Mouse (Mus musculus): Measurements from ENCODE around the gene Zmpste24. TPM values are rescaled to one million over a fixed set of nuclear protein-coding genes. Genes with fewer than 3 reads are reported as not detected.

The Zmpste24 gene
- polyA plus RNA-seq, 1 experiment from 2014 or later = 23.4 TPM

DNA sequence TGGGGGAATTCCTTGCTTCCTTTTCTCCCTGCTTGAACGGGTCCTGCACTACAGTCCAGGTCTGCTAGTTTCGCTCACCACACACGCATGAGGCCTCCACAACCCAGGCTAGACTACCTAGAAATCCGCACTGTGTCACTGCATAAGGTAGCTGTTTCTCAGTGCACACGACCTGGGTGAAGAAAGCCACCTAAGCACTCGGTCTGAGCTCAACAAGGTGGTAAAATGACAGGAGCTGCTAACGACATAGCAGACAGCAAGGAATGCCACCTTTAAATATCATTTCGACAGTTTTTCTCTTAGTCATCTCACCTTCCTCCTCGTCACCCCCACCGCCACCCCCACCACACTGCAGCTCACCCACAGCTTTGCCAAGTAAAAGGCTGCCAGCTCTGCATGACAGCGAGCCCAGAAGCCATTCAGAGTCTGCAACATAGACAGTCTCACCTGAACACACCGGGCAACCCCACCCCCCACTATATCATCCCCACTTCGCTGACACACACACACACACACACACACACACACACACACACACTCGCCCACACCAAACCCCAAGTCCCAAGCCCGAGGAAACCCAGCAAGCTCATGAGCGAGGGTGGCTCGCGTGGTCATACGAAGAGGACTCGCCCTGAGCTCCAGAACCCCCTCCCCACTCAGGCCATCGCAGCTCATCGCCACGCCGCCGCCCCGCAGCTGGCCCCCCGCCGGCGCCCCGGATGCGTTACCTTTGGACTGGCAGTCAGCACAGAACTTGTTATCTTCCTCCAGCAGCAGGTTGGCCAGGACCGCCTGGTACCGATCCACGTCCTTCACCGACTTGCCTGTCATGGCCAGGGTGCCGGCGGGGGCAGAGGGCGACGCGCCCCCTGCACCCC lies 81.8 kb downstream of the Zmpste24 start:
- Histone ChIP-seq H3K36me3 (no peaks in the 10 kb centered on the region), H3K27ac (peak overlapping the region; percentile 94), H3K4me3 (replicated peaks) (peak overlapping the region; percentile 100), H3K27me3 (no peaks in the 10 kb centered on the region), H3K4me1 (replicated peaks) (peaks cover 63% of the 10 kb centered on the region), H3K9ac (peak overlapping the region; percentile 99), H3K4me2 (peak overlapping the region; percentile 78), H3K9me3 (replicated peaks) (no peaks in the 10 kb centered on the region)
- under 1% methylated on average over 39 of the region's 40 CpGs for WGBS (ENCODE audit: insufficient replicate concordance)
- peak; percentile 49 for ATAC-seq (ENCODE audit: low read depth)
- DNase-seq = peak; percentile 59

DNA sequence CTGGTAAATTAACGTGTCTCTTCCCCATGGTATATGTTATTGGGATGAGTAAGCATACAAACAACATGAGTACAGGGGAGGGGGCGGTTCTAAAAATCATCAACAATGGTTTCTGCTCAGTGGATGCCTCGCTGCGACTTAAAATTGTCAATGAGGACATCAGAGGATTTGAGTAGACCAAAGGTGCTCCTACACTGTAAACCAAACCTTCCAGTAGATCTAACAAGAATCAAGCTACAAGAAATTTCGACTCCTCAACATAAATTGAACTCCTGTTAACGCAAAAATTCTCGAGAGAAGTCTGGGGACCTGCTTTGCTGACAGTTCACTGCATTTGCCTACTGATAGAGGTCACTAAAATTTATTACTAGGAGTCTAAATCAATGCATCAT lies 82.8 kb downstream of the Zmpste24 start:
- Histone ChIP-seq H3K4me1 (replicated peaks) (peaks cover 64% of the 10 kb centered on the region), H3K4me3 (replicated peaks) (peak overlapping the region; percentile 100), H3K27ac (peak overlapping the region; percentile 94), H3K36me3 (no peaks in the 10 kb centered on the region), H3K9ac (peak overlapping the region; percentile 99), H3K9me3 (replicated peaks) (no peaks in the 10 kb centered on the region), H3K27me3 (no peaks in the 10 kb centered on the region), H3K4me2 (peak overlapping the region; percentile 78)
- WGBS (ENCODE audit: insufficient replicate concordance) = 24% methylated on average over 7 of the region's 7 CpGs
- ATAC-seq (ENCODE audit: low read depth) = no peak
- DNase-seq = no peak

DNA sequence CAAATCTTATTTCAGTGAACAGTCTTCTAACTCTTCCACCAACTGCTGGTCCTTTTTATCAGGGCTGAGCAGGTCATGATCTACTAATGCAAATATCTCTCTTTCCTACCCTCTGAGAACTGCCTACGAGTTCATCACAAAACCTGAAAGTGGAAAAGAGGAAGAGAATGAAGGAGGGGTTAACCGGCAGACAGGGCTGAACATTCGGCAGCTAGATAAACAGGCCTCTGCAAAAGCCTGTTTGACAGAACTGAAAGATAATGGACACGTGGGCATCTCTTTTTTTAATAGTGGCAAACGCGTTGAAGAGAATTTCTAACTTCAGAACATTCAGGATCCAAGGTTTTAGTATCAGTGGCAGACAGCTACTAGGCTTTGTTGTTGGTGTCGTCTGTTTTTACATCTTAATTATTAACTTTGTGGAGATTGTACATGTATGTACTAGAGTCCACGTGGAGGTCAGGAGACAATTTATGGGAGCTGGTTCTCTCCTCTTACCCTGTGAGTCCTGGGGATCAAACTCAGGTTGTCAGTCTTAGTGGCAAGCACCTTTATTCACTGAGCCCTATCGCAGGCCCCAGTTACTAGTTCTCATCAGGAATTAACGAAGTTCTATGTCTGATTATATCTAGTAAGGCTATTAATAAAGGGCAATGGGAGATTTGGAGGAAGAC lies 83.3 kb downstream of the Zmpste24 start:
- H3K9ac ChIP-seq = peak overlapping the region; percentile 99
- peaks cover 70% of the 10 kb centered on the region for H3K4me1 ChIP-seq (replicated peaks)
- H3K27me3 ChIP-seq = no peaks in the 10 kb centered on the region
- WGBS (ENCODE audit: insufficient replicate concordance) = 6% methylated on average over 10 of the region's 10 CpGs
- H3K4me2 ChIP-seq = peak overlapping the region; percentile 78
- H3K36me3 ChIP-seq = no peaks in the 10 kb centered on the region
- peak overlapping the region; percentile 100 for H3K4me3 ChIP-seq (replicated peaks)
- peak overlapping the region; percentile 94 for H3K27ac ChIP-seq
- DNase-seq (peak; percentile 67), ATAC-seq (ENCODE audit: low read depth) (peak; percentile 70)
- no peaks in the 10 kb centered on the region for H3K9me3 ChIP-seq (replicated peaks)

DNA sequence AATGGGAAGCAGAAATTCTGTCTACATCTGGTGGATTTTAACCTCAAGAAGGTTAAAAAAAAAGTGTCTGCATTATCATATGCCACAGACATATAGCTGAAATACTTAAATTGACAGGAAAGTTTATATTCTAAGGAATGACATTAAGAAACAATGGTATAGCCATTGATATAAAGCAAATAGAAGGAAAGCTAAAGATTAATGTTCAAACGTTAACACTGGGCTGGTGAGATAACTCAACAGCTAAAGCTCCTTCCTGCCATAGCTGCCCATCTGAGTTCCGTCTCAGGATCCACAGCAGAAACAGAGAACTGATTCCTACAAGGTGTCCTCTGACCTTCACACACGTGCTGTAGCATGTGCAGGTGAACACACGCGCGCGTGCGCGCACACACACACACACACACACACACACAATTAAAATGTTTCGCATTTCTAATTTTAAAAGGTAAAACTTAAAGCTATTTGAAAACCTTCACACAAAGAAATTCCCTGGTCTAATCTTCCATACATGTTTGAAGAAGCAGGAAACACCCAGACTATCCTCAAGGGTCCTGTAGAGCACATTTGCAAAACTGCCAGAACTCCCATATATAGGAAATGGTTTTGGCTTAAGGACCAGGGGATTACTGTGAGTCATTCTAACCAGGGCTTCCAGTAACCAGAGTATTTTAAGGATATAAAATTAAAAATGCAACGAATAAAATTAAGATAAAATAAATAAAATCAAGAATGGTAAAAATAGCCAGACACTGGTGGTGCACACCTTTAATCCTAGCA lies 87.1 kb downstream of the Zmpste24 start:
- Histone ChIP-seq H3K9me3 (replicated peaks) (no peaks in the 10 kb centered on the region), H3K9ac (no peak overlapping the region), H3K27ac (peak overlapping the region; percentile 20; the same call in 1 of the 2 replicates), H3K27me3 (no peaks in the 10 kb centered on the region), H3K4me1 (replicated peaks) (peaks cover 99% of the 10 kb centered on the region), H3K4me2 (no peak overlapping the region), H3K4me3 (replicated peaks) (no peak overlapping the region), H3K36me3 (no peaks in the 10 kb centered on the region)
- no peak for DNase-seq
- ATAC-seq (ENCODE audit: low read depth) = no peak
- WGBS (ENCODE audit: insufficient replicate concordance) = 57% methylated on average over 11 of the region's 11 CpGs

Other genes with a start within 250 kb of the Zmpste24 start
- gene Rims3, start 243.4 kb downstream of the Zmpste24 start, polyA plus RNA-seq (2015; fragmentation: Nextera tagmentation; extraction: Ambion mirVana) = 0.16 and 0.19 TPM in 2 replicates
- 8.0 and 9.7 TPM in 2 replicates for gene Exo5, start 173.2 kb downstream of the Zmpste24 start, polyA plus RNA-seq (2015; fragmentation: Nextera tagmentation; extraction: Ambion mirVana)
- gene Zfp69, start 146.5 kb downstream of the Zmpste24 start, polyA plus RNA-seq (2015; fragmentation: Nextera tagmentation; extraction: Ambion mirVana) = 1.8 and 2.0 TPM in 2 replicates
- 19.8 and 23.7 TPM in 2 replicates for gene Smap2, start 81.0 kb downstream of the Zmpste24 start, polyA plus RNA-seq (2015; fragmentation: Nextera tagmentation; extraction: Ambion mirVana)
- gene Col9a2, start 58.9 kb downstream of the Zmpste24 start, polyA plus RNA-seq (2015; fragmentation: Nextera tagmentation; extraction: Ambion mirVana) = 1.8 and 2.3 TPM in 2 replicates
- gene Tmco2, start 11.0 kb upstream of the Zmpste24 start, polyA plus RNA-seq (2015; fragmentation: Nextera tagmentation; extraction: Ambion mirVana) = not detected in 2 replicates
- gene Rlf, start 116.8 kb upstream of the Zmpste24 start, polyA plus RNA-seq (2015; fragmentation: Nextera tagmentation; extraction: Ambion mirVana) = 9.7 and 11.8 TPM in 2 replicates
- not detected in 2 replicates for gene Gm12888, start 226.7 kb upstream of the Zmpste24 start, polyA plus RNA-seq (2015; fragmentation: Nextera tagmentation; extraction: Ambion mirVana)